Mouse (Mus musculus) spleen, postnatal 14 days (tissue): ENCODE measurements around the gene Mfap3l.
"Not testable (repeated sequence)": the region's sequence is repeated elsewhere in the genome, so short reads cannot be mapped to it uniquely, and the experiment has no call there.

ENCODE experiments used
- DNase-seq, 2 experiments: peaks; one replicate each; pipeline ENCODE4 v3.0.0; 2021 to 2022; ENCODE audit warnings: low spot score in 2 of 2

Mfap3l gene

GRCm38 (mm10) chr8:60650119-60650518, 17.5 kb downstream of the Mfap3l start:
- no peak for DNase-seq

- no peak for DNase-seq
These were observed 24.9 kb downstream of the Mfap3l start for GRCm38 (mm10) chr8:60657425-60658113.

GRCm38 (mm10) chr8:60658114-60658500, 25.5 kb downstream of the Mfap3l start:
- no peak for DNase-seq

GRCm38 (mm10) chr8:60658686-60659085, 26.1 kb downstream of the Mfap3l start:
- DNase-seq = not testable (repeated sequence)

GRCm38 (mm10) chr8:60659721-60660120, 27.1 kb downstream of the Mfap3l start:
- no peak for DNase-seq

- no peak for DNase-seq
These were observed 28.6 kb downstream of the Mfap3l start for GRCm38 (mm10) chr8:60661191-60661590.

GRCm38 (mm10) chr8:60663552-60663951, 30.9 kb downstream of the Mfap3l start:
- DNase-seq = no peak

GRCm38 (mm10) chr8:60665821-60666220, 33.2 kb downstream of the Mfap3l start:
- DNase-seq = no peak

GRCm38 (mm10) chr8:60666852-60667251, 34.2 kb downstream of the Mfap3l start:
- DNase-seq = no peak

- DNase-seq = no peak
These were observed 46.0 kb downstream of the Mfap3l start for GRCm38 (mm10) chr8:60678590-60678989.

GRCm38 (mm10) chr8:60681811-60682210, 49.2 kb downstream of the Mfap3l start:
- no peak for DNase-seq

GRCm38 (mm10) chr8:60682340-60682739, 49.7 kb downstream of the Mfap3l start:
- no peak for DNase-seq

- no peak for DNase-seq
These were observed 79.0 kb downstream of the Mfap3l start for GRCm38 (mm10) chr8:60711516-60712086.

- DNase-seq = no peak
These were observed 82.1 kb downstream of the Mfap3l start for GRCm38 (mm10) chr8:60714724-60715123.

GRCm38 (mm10) chr8:60718692-60719091, 86.1 kb downstream of the Mfap3l start:
- DNase-seq = no peak
